Mouse (Mus musculus): Measurements from ENCODE around the gene Ms4a4a. TPM values are rescaled to one million over a fixed set of nuclear protein-coding genes. Genes with fewer than 3 reads are reported as not detected.

Ms4a4a gene
- total RNA-seq, 1 experiment from 2014 or later: 5.1 TPM

DNA sequence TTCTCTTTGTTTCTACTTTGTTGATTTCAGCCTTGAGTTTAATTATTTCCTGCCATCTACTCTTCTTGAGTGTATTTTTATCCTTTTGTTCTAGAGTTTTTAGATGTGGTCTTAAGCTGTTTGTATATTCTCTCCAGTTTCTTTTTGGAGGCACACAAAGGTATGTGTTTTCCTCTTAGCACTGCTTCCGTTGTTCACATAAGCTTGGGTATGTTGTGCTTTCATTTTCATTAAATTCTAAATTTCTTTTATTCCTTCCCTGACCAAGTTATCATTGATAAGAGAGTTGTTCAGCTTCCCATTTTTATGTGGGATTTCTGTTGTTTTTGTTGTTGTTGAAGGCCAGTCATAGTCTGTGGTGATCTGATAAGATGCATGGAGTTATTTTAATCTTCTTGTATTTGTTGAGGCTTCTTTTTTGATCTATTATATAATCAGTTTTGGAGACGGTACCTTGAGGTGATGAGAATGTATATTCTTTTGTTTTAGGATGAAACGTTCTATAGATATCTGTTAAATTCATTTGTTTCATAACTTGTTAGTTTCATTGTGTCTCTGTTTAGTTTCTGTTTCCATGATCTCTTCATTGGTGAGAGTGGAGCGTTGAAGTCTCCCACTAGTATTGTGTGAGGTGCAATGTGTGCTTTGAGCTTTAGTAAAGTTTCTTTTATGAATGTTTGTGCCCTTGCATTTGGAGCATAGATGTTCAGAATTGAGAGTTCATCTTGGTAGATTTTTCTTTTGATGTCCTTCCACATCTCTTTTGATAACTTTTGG, 59.9 kb downstream of the Ms4a4a start:
- DNase-seq: no peak

Other genes with a start within 250 kb of the Ms4a4a start
- not detected in 2 replicates for gene 1700017D01Rik, start 244.6 kb upstream of the Ms4a4a start, total RNA-seq (2021)
- not detected in 2 replicates for gene 1700025F22Rik, start 210.2 kb upstream of the Ms4a4a start, total RNA-seq (2021)
- not detected in 2 replicates for gene Ms4a13, start 178.8 kb upstream of the Ms4a4a start, total RNA-seq (2021)
- not detected in 2 replicates for gene Ms4a12, start 143.1 kb upstream of the Ms4a4a start, total RNA-seq (2021)
- gene Ms4a1, start 109.3 kb upstream of the Ms4a4a start, total RNA-seq (2021): 1.8 and 9.8 TPM in 2 replicates
- gene Ms4a5, start 91.7 kb upstream of the Ms4a4a start, total RNA-seq (2021): not detected in 2 replicates
- not detected in 2 replicates for gene Ms4a14, start 61.1 kb upstream of the Ms4a4a start, total RNA-seq (2021)
- 0.41 and 1.0 TPM in 2 replicates for gene Ms4a7, start 39.4 kb upstream of the Ms4a4a start, total RNA-seq (2021)
- 0.44 and 8.7 TPM in 2 replicates for gene Ms4a4c, start 29.2 kb downstream of the Ms4a4a start, total RNA-seq (2021)
- gene Ms4a4b, start 68.0 kb downstream of the Ms4a4a start, total RNA-seq (2021): 1.9 and 26.8 TPM in 2 replicates
- 6.7 and 12.3 TPM in 2 replicates for gene Ms4a6c, start 93.8 kb downstream of the Ms4a4a start, total RNA-seq (2021)
- 0.44 and 7.2 TPM in 2 replicates for gene Gm8369, start 110.4 kb downstream of the Ms4a4a start, total RNA-seq (2021)
- gene Ms4a6b, start 141.0 kb downstream of the Ms4a4a start, total RNA-seq (2021): 3.1 and 22.4 TPM in 2 replicates
- 2.0 and 3.9 TPM in 2 replicates for gene Ms4a4d, start 161.3 kb downstream of the Ms4a4a start, total RNA-seq (2021)
- gene Ms4a6d, start 229.3 kb downstream of the Ms4a4a start, total RNA-seq (2021): 2.1 and 2.7 TPM in 2 replicates
- not detected in 2 replicates for gene Ms4a2, start 248.2 kb downstream of the Ms4a4a start, total RNA-seq (2021)

All from adrenal gland, postnatal 14 days (tissue).